Mouse (Mus musculus) cerebellum, adult 2 months (tissue): Measurements from ENCODE around the gene Glt8d2. TPM values are rescaled to one million over a fixed set of nuclear protein-coding genes. Genes with fewer than 3 reads are reported as not detected.
"Not testable (repeated sequence)": the region's sequence is repeated elsewhere in the genome, so short reads cannot be mapped to it uniquely, and the experiment has no call there.

Source experiments
- DNase-seq, 2 experiments: peaks; one replicate each; pipeline ENCODE4 v3.0.0; 2021
- H3K27ac ChIP-seq: fragments of 200-500 bp; 2 replicates; pipeline ENCODE4 v1.5.1; 2012; ENCODE audit warnings: low read length, control low read depth, inconsistent platforms; ENCODE audit not compliant: insufficient read depth
- H3K27me3 ChIP-seq: fragments of 200-500 bp; 2 replicates; pipeline ENCODE4 v1.6.1; 2012; ENCODE audit warnings: inconsistent platforms, mild to moderate bottlenecking, low read length, moderate library complexity; ENCODE audit not compliant: control insufficient read depth, insufficient read depth
- H3K4me1 ChIP-seq: fragments of 200-500 bp; 2 replicates; pipeline ENCODE4 v1.6.1; 2011; ENCODE audit warnings: low read length; ENCODE audit not compliant: control insufficient read depth, insufficient read depth
- H3K4me3 ChIP-seq: fragments of 200-500 bp; replicated peaks from 2 replicates; pipeline ENCODE3; 2011; ENCODE audit warnings: mild to moderate bottlenecking, low read depth, low read length, control low read depth; ENCODE audit not compliant: insufficient read depth
- CTCF ChIP-seq: fragments of 200-500 bp; IDR thresholded peaks from 2 replicates; pipeline ENCODE4 v1.5.1; 2011; ENCODE audit warnings: low read depth, mild to moderate bottlenecking, control low read depth, low read length, moderate library complexity, borderline replicate concordance; ENCODE audit not compliant: insufficient read depth
- POLR2A ChIP-seq: fragments of 200-500 bp; IDR thresholded peaks from 2 replicates; pipeline ENCODE4 v1.6.1; 2011; ENCODE audit warnings: low read length, control low read depth, borderline replicate concordance; ENCODE audit not compliant: insufficient read depth
- WGBS: fragments of 180-500 bp; shearing (Covaris S2); methylation state at CpG from one replicate; pipeline ENCODE4 v1.1.7; 2018; 5-methylcytosine and 5-hydroxymethylcytosine counted together
- polyA plus RNA-seq: library from polyadenylated mRNA; depleted of rRNA; stranded (reverse); fragments of >200 nt; gene quantifications from 2 replicates; pipeline ENCODE4 v1.2.3, GENCODE M21; 2012

Gene Glt8d2
- polyA plus RNA-seq, 1 experiment, result 1.1 TPM

GRCm38 (mm10) chr10:82639032-82639698 is 51.3 kb downstream of the Glt8d2 start:
- TF ChIP-seq CTCF, result no peak
- no peak for TF ChIP-seq POLR2A
- 72% methylated on average over 8 of the region's 8 CpGs for WGBS
- H3K27ac ChIP-seq, result no peak overlapping the region
- peak in 1 of 2 experiments; percentile 22 for DNase-seq
- no peak overlapping the region for H3K4me3 ChIP-seq
- H3K27me3 ChIP-seq, result no peaks in the 10 kb centered on the region
- H3K4me1 ChIP-seq, result peaks cover 4% of the 10 kb centered on the region; the same call in 1 of the 2 replicates

- 90% methylated on average over 3 of the region's 3 CpGs for WGBS
- no peak for DNase-seq
- Histone ChIP-seq H3K27me3 (no peaks in the 10 kb centered on the region), H3K4me3 (no peak overlapping the region), H3K4me1 (peaks cover 7% of the 10 kb centered on the region), H3K27ac (no peak overlapping the region)
- no peak for TF ChIP-seq POLR2A
- TF ChIP-seq CTCF, result no peak
Measured at GRCm38 (mm10) chr10:82636321-82636720, 54.1 kb downstream of the Glt8d2 start.

GRCm38 (mm10) chr10:82634348-82634747 is 56.1 kb downstream of the Glt8d2 start:
- TF ChIP-seq CTCF, result no peak
- Histone ChIP-seq H3K27me3 (no peaks in the 10 kb centered on the region), H3K4me3 (no peak overlapping the region), H3K27ac (no peak overlapping the region), H3K4me1 (peaks cover 11% of the 10 kb centered on the region)
- no peak for DNase-seq
- WGBS, result 94% methylated on average over 7 of the region's 7 CpGs

DNA sequence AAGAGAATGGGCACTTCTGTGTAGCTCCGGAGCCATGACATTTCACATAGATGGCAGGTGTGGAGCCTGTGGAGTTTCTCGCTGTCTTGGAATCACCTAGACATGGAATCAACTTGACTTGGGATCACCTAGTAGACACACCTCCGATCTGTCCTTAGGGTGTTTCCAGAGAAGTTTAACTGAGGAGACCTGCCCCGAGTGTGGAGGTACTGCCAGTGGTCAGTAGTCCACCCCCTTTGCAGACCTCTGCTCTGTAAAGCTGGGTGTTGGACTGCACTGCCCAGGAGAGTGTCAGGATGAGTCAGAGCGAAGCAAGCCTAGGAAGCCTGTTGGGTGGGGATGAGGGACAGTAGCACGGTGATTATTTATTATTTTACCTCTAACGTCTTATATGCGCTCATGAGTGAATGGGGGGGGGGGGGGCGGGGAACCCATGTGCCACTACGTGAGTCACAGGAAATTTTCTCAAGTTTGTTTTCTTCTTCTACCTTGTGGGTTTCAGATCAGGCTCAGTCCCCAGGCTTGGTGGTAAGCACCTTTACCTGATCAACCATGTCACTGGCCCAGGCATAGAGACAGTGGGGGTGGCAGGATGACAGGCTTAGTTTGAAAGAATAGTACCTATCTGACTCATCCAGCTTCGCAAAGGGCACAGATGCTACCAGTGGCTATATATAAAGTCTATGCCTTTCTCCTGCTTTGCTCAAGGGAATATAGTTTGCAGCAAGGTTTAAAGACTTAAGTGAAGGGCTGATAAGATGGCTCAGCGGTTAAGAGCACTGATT is 57.8 kb downstream of the Glt8d2 start:
- DNase-seq, result no peak
- WGBS, result 93% methylated on average over 12 of the region's 12 CpGs
- Histone ChIP-seq H3K4me1 (peaks cover 16% of the 10 kb centered on the region), H3K27me3 (no peaks in the 10 kb centered on the region), H3K4me3 (no peak overlapping the region), H3K27ac (no peak overlapping the region)
- no peak for TF ChIP-seq CTCF
- no peak for TF ChIP-seq POLR2A

DNA sequence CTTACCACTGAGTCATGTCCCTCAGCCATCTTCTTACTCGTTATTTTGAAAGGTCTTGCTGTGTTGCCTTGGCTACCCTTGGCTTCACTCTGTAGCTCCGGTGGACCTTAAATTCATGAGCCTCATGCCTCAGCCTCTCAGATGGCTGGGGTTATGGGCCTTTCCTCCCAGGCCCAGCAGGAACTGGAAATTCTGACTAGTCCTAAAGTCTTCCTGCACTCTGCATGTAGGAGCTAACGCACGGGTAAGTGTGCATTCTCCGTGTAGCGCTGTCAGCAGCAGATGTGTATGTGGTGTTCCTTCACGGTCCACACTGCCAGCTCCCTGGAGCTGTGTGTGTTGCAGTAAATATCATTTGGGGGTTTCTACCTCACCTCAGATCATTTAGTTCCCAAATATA is 59.3 kb downstream of the Glt8d2 start:
- DNase-seq, result no peak
- TF ChIP-seq POLR2A (no peak), CTCF (no peak)
- H3K27me3 ChIP-seq, result no peaks in the 10 kb centered on the region
- H3K4me3 ChIP-seq, result no peak overlapping the region
- H3K4me1 ChIP-seq, result peaks cover 11% of the 10 kb centered on the region
- 38% methylated on average over 7 of the region's 7 CpGs for WGBS
- no peak overlapping the region for H3K27ac ChIP-seq

GRCm38 (mm10) chr10:82630497-82630896 is 60.0 kb downstream of the Glt8d2 start:
- H3K4me3 ChIP-seq, result peak overlapping the region; percentile 84
- WGBS, result 9% methylated on average over 7 of the region's 7 CpGs
- H3K27me3 ChIP-seq, result no peaks in the 10 kb centered on the region
- peaks cover 11% of the 10 kb centered on the region for H3K4me1 ChIP-seq
- TF ChIP-seq CTCF (no peak), POLR2A (no peak)
- H3K27ac ChIP-seq, result no peak overlapping the region
- no peak for DNase-seq

GRCm38 (mm10) chr10:82629586-82630255 is 60.7 kb downstream of the Glt8d2 start, which contains the start of gene Tdg:
Gene Tdg (plus strand): TSS chr10:82629828.
- TF ChIP-seq POLR2A, result peak; percentile 64; the same call in 1 of the 2 replicates
- H3K27ac ChIP-seq, result peak within 1 kb of the TSS; percentile 97
- under 1% methylated on average over 73 of the region's 78 CpGs for WGBS
- peaks cover 11% of the 10 kb centered on the region for H3K4me1 ChIP-seq
- peak within 1 kb of the TSS; percentile 90 for H3K4me3 ChIP-seq
- DNase-seq, result peak; percentile 92 to 96
- not testable (repeated sequence) for H3K27me3 ChIP-seq

DNA sequence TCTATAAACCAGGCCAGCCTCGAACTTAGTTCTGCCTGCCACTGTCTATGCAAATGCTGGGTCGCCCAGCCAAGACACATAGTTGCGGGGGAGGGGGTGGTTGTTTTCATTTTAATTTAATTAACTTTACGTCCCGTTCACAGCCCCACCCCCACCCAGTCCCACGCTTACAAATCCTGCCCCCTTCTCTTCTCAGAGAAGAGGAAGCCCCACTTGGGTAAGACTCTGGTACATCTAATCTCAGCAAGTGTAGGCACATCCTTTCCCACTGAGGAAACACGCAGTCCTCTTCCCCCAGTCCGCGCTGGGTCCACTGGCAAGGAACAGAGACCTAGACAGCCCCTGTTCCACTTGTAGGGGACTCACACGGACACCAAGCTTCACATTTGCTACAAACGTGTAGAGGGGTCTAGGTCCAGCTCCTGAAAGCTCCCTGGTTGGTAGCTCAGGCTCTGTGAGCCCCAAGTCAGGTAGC is 61.3 kb downstream of the Glt8d2 start:
- no peak for TF ChIP-seq CTCF
- no peak for TF ChIP-seq POLR2A
- 4% methylated on average over 11 of the region's 11 CpGs for WGBS
- Histone ChIP-seq H3K4me1 (peaks cover 11% of the 10 kb centered on the region), H3K27me3 (no peaks in the 10 kb centered on the region), H3K4me3 (peak overlapping the region; percentile 90), H3K27ac (peak overlapping the region; percentile 97)
- DNase-seq, result no peak

GRCm38 (mm10) chr10:82623553-82623932 is 66.9 kb downstream of the Glt8d2 start:
- not testable (repeated sequence) for DNase-seq, H3K27me3 ChIP-seq, H3K4me1 ChIP-seq
- WGBS, result 1% methylated on average over 2 of the region's 2 CpGs
- peak overlapping the region; percentile 16; the same call in 1 of the 2 replicates for H3K27ac ChIP-seq
- peak overlapping the region; percentile 54 for H3K4me3 ChIP-seq
